In the genomic region with DNA sequence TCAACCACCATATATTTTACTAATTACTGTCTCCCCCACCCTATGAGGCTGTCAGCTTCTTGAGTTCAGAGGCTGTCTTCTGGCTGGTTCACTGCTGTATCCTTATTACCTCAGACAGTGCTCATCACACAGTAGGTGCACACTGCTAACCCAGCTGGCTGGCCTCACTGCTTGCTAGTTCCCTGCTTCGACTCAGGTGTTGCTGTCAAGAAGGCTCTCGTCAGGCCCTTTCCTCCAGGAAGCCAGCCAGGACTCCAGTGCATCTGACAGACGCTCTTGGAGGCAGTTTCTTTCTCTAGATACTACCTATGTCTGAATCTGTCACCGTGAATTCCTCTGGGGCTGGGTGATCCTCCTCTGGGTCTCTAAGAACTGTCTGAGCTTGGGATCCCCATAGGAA, we compare ENCODE assay signal across 21 mouse cellular contexts.
DNase-seq lines count a peak whose midpoint lies in the region; ATAC-seq and TF ChIP-seq lines count a peak whose summit lies in the region.
"Had no signal": no experiment of that assay in that cellular context is flagged by ENCODE, and none has a peak within 500 bp of the region (broad histone marks: within the 10 kb centered on the region; RNA-seq: fewer than 3 reads in every experiment).

No protein-coding gene starts in this region.

- no peak for ATAC-seq in midbrain, embryonic 11.5 days (ENCODE audit: low FRiP score)
- ATAC-seq in forebrain, embryonic 15.5 days (replicated peaks), result no peak
- no peak for ATAC-seq in hindbrain, embryonic 13.5 days (ENCODE audit: low FRiP score)
- no peak for ATAC-seq in stomach, postnatal 0 days (ENCODE audit: low FRiP score, low TSS enrichment)
- ATAC-seq: activated CD4-positive, CD25-positive, alpha-beta regulatory T cell, adult 4 months; hindbrain, postnatal 0 days; Patski had no signal

- no peaks in the 10 kb centered on the region for H3K36me3 ChIP-seq in midbrain, embryonic 11.5 days (ENCODE audit: control insufficient read depth, insufficient read depth, low read length)
- no peaks in the 10 kb centered on the region for H3K36me3 ChIP-seq in midbrain, embryonic 10.5 days
- no peaks in the 10 kb centered on the region for H3K36me3 ChIP-seq in forebrain, embryonic 15.5 days
- no peaks in the 10 kb centered on the region for H3K36me3 ChIP-seq in hindbrain, embryonic 13.5 days
- no peaks in the 10 kb centered on the region for H3K36me3 ChIP-seq in stomach, postnatal 0 days (ENCODE audit: control insufficient read depth, insufficient read depth, low read length)
- H3K36me3 ChIP-seq: embryonic facial prominence, embryonic 15.5 days; heart, embryonic 10.5 days; hindbrain, embryonic 12.5 days had no signal

- H3K27me3 ChIP-seq in midbrain, embryonic 11.5 days (ENCODE audit: control insufficient read depth, insufficient read depth, low read length), result no peaks in the 10 kb centered on the region
- H3K27me3 ChIP-seq in midbrain, embryonic 10.5 days (ENCODE audit: low read depth, poor library complexity, severe bottlenecking), result peaks cover 22% of the 10 kb centered on the region
- H3K27me3 ChIP-seq in forebrain, embryonic 15.5 days, result no peaks in the 10 kb centered on the region
- H3K27me3 ChIP-seq in hindbrain, embryonic 13.5 days, result no peaks in the 10 kb centered on the region; the same call in 1 of the 2 replicates
- no peaks in the 10 kb centered on the region for H3K27me3 ChIP-seq in stomach, postnatal 0 days (ENCODE audit: control insufficient read depth, insufficient read depth, low read length)
- H3K27me3 ChIP-seq: hindbrain, embryonic 12.5 days; Patski had no signal

- H3K4me1 ChIP-seq in midbrain, embryonic 11.5 days (ENCODE audit: control insufficient read depth, insufficient read depth, low read length), result no peaks in the 10 kb centered on the region; the same call in 1 of the 2 replicates
- H3K4me1 ChIP-seq in midbrain, embryonic 10.5 days, result peaks cover 12% of the 10 kb centered on the region
- H3K4me1 ChIP-seq in forebrain, embryonic 15.5 days, result peaks cover 32% of the 10 kb centered on the region
- peaks cover 29% of the 10 kb centered on the region for H3K4me1 ChIP-seq in hindbrain, embryonic 13.5 days (replicated peaks)
- no peaks in the 10 kb centered on the region for H3K4me1 ChIP-seq in stomach, postnatal 0 days (replicated peaks; ENCODE audit: control insufficient read depth, insufficient read depth)
- H3K4me1 ChIP-seq: embryonic facial prominence, embryonic 15.5 days had no signal

- peak; percentile 32 for DNase-seq in cerebellum, adult 9-11 months
- no peak for DNase-seq in cerebellum, postnatal 4 days (ENCODE audit: low spot score in 2 of 2)
- peak; percentile 70 for DNase-seq in midbrain, embryonic 11.5 days (ENCODE audit: low spot score, missing footprints)
- no peak for DNase-seq in midbrain, embryonic 10.5 days (ENCODE audit: low spot score)
- no peak for DNase-seq in stomach, postnatal 0 days (ENCODE audit: low spot score)
- DNase-seq: adrenal gland, postnatal 14 days; embryo, embryonic 11 days; gastrocnemius, adult 2 months; gastrocnemius, postnatal 25 days; heart, postnatal 10 days; heart, postnatal 4 days; kidney, adult 18-20 months had no signal

- 80% methylated on average over 4 of the region's 4 CpGs for WGBS in midbrain, embryonic 11.5 days
- WGBS in midbrain, embryonic 10.5 days, result 89% methylated on average over 4 of the region's 4 CpGs
- 83% methylated on average over 4 of the region's 4 CpGs for WGBS in forebrain, embryonic 15.5 days
- WGBS in hindbrain, embryonic 13.5 days, result 89% methylated on average over 4 of the region's 4 CpGs
- 81% methylated on average over 4 of the region's 4 CpGs for WGBS in stomach, postnatal 0 days

- H3K4me2 ChIP-seq in midbrain, embryonic 11.5 days, result no peak overlapping the region
- no peak overlapping the region for H3K4me2 ChIP-seq in forebrain, embryonic 15.5 days (replicated peaks)
- no peak overlapping the region for H3K4me2 ChIP-seq in hindbrain, embryonic 13.5 days
- no peak overlapping the region for H3K4me2 ChIP-seq in stomach, postnatal 0 days (replicated peaks; ENCODE audit: low read depth)
- H3K4me2 ChIP-seq: embryonic facial prominence, embryonic 15.5 days; hindbrain, embryonic 12.5 days had no signal

- H3K9ac ChIP-seq in midbrain, embryonic 11.5 days (ENCODE audit: low read length), result no peak overlapping the region
- no peak overlapping the region for H3K9ac ChIP-seq in forebrain, embryonic 15.5 days (replicated peaks)
- H3K9ac ChIP-seq in hindbrain, embryonic 13.5 days, result no peak overlapping the region
- H3K9ac ChIP-seq in stomach, postnatal 0 days (ENCODE audit: low read length), result no peak overlapping the region
- H3K9ac ChIP-seq: embryonic facial prominence, embryonic 15.5 days; hindbrain, embryonic 12.5 days had no signal

- no peak overlapping the region for H3K4me3 ChIP-seq in midbrain, embryonic 11.5 days (ENCODE audit: low read depth, low read length)
- H3K4me3 ChIP-seq in midbrain, embryonic 10.5 days, result no peak overlapping the region
- no peak overlapping the region for H3K4me3 ChIP-seq in forebrain, embryonic 15.5 days
- H3K4me3 ChIP-seq in hindbrain, embryonic 13.5 days, result no peak overlapping the region
- H3K4me3 ChIP-seq in stomach, postnatal 0 days (ENCODE audit: low read depth, low read length), result no peak overlapping the region
- H3K4me3 ChIP-seq: embryonic facial prominence, embryonic 15.5 days; erythroblast, embryonic 14.5 days; gastrocnemius, adult 2 months; heart, embryonic 10.5 days; hindbrain, embryonic 12.5 days had no signal

- TF ChIP-seq CTCF in stomach, postnatal 0 days (IDR thresholded peaks at IDR 0.05; ENCODE audit: low read depth), result no peak

- H3K9me3 ChIP-seq in midbrain, embryonic 11.5 days (ENCODE audit: control insufficient read depth, low read length), result no peaks in the 10 kb centered on the region
- H3K9me3 ChIP-seq in midbrain, embryonic 10.5 days (replicated peaks), result no peaks in the 10 kb centered on the region
- H3K9me3 ChIP-seq in forebrain, embryonic 15.5 days, result no peaks in the 10 kb centered on the region
- H3K9me3 ChIP-seq in hindbrain, embryonic 13.5 days, result no peaks in the 10 kb centered on the region
- no peaks in the 10 kb centered on the region for H3K9me3 ChIP-seq in stomach, postnatal 0 days (ENCODE audit: control insufficient read depth, low read length)
- H3K9me3 ChIP-seq: embryonic facial prominence, embryonic 15.5 days; heart, embryonic 10.5 days; hindbrain, embryonic 12.5 days had no signal

- TF ChIP-seq EP300 in stomach, postnatal 0 days (optimal IDR thresholded peaks at IDR 0.05), result no peak

- no peak overlapping the region for H3K27ac ChIP-seq in midbrain, embryonic 11.5 days (ENCODE audit: low read depth, low read length)
- H3K27ac ChIP-seq in midbrain, embryonic 10.5 days (replicated peaks), result no peak overlapping the region
- peak overlapping the region; percentile 81; the same call in 1 of the 2 replicates for H3K27ac ChIP-seq in forebrain, embryonic 15.5 days (replicated peaks)
- no peak overlapping the region for H3K27ac ChIP-seq in hindbrain, embryonic 13.5 days
- no peak overlapping the region for H3K27ac ChIP-seq in stomach, postnatal 0 days (replicated peaks)
- H3K27ac ChIP-seq: embryonic facial prominence, embryonic 15.5 days; gastrocnemius, adult 2 months; hindbrain, embryonic 12.5 days; hindbrain, postnatal 0 days had no signal

Comparison
In these comparisons a context has a peak if more than half of its experiments do, and no peak if none do; other contexts are left out.
1. DNase-seq: peak in cerebellum, adult 9-11 months (single experiment) and midbrain, embryonic 11.5 days (single experiment); none in cerebellum, postnatal 4 days (0 of 2), midbrain, embryonic 10.5 days (single experiment) and stomach, postnatal 0 days (single experiment).